Mouse (Mus musculus): ENCODE measurements at regions not wholly inside any gene's neighbourhood (a gene's known extent, or its start where the extent isn't known, plus 50 kb on each side); places are given as distances from the start of the nearest gene placed in this dataset.
"Not testable (repeated sequence)": the region's sequence is repeated elsewhere in the genome, so short reads cannot be mapped to it uniquely, and the experiment has no call there.

DNA sequence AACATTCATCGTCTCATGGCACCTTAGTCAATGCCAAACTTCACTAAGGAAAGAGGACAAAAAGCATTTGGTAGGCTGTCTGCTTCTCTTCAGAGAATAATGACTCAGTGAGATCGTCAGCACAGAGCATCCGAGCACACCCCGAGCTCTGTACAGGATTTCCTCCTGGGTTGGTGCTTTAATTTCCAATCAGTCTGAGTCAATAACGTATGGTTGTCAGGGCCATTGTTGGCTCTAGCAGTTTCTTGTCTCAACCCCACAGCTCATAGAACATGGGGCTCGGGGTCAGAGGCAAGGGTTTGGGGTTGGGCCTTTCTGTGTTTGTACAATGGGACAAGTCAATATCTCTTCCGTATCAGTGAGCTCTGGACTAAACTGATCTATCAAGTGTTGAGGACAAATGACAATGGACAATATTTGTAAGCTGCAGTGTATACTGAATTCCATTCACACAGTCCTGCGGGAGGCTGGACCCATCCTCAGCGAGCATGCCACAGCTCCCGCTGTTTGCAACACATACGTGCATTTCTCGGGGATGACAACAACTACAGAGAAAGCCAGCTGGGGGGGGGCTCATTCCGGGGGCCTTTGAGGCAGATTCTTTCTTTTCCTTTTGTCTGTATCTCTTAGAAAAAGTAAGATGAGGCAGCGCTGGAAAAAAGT lies 116.8 kb upstream of the Cdk6 start:
- ATAC-seq (ENCODE audit: extremely low read depth, insufficient number of reproducible peaks, low FRiP score, poor library complexity, severe bottlenecking), result not testable (repeated sequence)

DNA sequence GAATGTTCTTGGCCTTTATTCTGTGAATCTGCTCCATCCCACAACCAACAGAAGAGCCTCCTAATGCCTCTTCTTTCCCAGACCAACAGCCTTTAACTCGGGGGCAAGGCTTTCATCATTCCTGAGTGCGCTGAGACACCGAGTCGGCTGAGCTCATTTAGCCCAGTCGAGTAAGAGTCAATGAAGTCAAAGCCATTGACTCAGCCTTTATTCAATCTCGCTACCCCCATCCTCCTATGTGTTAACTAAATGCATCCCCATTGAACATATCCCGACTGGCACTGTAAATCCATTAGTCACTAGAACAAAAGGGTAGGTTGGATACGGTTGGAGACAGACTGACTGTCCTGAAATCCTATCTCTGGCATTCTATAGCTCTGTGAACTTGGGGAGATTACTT lies 115.9 kb upstream of the Cdk6 start:
- ATAC-seq (ENCODE audit: extremely low read depth, insufficient number of reproducible peaks, low FRiP score, poor library complexity, severe bottlenecking), result not testable (repeated sequence)

DNA sequence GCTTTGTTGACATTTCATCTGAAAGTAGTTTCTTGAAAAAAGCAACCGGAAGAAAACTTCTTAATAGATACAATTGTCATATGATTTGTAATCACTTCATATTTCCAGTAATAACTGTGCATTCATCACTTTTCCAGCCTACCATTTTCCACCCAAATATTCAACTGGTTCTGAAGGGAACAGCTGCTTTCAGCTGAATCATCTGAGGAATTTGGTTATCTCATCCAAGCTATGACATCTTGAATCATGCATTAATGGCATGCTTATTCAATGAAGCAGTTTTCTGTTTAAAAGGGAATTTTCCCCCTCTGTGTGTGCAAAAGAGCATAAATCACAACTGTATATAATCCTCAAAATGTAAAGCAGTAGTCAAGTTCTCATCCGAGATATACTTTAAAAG lies 97.2 kb upstream of the Cdk6 start:
- ATAC-seq (ENCODE audit: extremely low read depth, insufficient number of reproducible peaks, low FRiP score, poor library complexity, severe bottlenecking), result not testable (repeated sequence)

DNA sequence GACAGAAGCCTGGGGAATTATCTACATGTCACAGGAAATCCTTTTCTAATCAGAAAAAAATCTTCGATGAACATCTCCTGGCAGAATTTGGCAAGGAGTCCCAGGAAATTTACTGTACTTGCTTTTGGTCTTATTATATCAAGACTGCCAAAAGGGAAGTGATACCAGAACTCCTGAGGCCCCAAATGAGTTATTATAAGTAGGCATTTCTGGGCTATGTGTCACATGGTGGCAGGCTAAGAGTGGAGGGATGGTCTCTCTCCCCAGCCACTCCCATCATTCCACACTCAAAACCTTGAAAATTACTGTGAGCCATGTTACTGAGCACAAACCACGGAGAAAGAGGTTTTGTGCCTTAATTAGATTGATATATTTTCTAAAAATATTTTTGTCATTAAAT lies 94.0 kb upstream of the Cdk6 start:
- ATAC-seq (ENCODE audit: extremely low read depth, insufficient number of reproducible peaks, low FRiP score, poor library complexity, severe bottlenecking), result no peak

DNA sequence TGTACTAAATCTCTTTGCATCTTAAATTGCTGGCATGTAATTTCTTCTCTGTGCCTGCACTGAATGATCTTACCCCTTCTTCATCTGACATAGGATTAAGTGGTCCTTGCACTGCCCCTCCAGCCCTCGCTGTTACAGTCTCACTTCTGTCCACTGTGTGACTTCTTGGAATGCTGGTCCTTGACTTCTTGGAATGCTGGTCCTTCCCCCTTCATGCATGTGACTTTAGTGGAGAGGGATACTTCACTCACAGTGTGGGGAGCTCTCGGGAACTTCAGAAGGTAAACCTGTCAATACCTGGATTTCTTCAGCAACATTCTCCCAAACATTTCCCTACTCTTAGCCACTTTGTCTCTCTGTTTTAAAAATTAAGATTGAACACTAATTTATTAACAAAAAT lies 91.0 kb upstream of the Cdk6 start:
- no peak for ATAC-seq (ENCODE audit: extremely low read depth, insufficient number of reproducible peaks, low FRiP score, poor library complexity, severe bottlenecking)

DNA sequence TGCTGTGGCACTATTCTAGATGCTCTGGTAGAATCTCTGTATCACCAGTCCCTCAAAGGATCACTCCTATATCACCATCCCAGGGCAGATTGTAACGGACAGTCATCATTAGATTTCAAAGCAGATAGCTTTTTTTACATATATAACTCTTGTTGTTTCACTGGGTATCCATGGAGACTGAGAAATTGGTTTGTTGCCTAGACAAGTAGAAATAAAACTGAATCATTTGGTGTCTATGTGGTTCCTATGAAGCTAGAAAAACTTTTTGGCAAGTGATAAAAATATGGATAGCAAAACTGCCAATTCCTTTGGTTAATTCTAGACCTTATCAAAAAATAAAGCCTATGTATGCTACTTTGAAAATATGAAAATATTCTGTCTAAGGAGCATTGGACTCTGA lies 81.0 kb upstream of the Cdk6 start:
- no peak for ATAC-seq (ENCODE audit: extremely low read depth, insufficient number of reproducible peaks, low FRiP score, poor library complexity, severe bottlenecking)

DNA sequence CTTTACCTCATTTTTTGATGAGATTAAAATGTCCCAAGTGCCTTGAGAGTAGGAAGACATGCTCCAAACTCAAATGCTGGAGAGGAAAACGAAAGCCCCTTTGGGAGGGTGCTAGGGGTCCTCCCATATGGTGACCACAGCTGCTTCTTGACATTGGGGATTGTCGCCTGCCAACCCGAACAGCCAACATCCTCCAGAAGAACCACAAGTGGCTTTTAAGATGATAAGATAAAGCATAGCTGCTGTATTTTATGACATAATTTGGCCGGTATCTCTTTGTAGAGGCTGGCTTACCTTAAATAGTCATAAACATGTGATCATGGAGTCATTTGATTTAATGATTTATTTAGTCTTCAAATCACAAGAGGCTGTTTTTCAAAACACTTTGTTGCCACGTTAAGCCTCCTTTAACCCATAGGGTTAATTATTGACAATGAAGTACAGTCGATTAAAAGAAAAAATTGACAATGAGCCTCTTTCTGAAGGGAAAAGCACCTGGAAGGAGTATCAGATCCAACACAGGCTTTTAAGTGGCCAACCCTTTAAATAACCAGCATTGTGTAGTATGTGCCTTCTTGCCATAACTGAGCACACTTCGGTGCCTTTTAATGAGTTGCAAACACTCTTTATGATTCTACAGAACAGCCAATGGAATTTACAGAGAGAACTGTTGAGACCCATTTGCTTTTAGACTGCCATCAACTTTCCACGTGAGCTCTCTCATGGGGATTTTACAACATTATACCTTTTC lies 76.1 kb upstream of the Cdk6 start:
- ATAC-seq (ENCODE audit: extremely low read depth, insufficient number of reproducible peaks, low FRiP score, poor library complexity, severe bottlenecking), result not testable (repeated sequence)

DNA sequence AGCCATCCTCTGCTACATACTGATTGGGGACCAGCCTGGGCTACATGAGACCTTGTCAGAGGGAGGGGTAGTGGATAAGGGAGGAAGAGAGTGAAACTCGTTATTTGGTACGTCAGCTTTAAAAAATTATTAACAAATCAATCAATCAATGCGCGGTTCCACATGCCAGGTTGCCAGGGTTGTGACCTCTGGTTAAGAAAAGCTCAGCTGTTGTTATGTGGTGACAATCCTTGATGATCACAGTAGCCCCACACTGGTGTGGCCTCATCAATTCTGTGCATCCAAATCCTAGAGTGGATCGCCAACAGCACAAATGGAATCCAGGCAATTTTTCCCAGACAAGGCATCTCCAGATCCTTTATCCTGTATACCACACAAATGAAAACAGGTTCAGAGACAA lies 74.3 kb upstream of the Cdk6 start:
- no peak for ATAC-seq (ENCODE audit: extremely low read depth, insufficient number of reproducible peaks, low FRiP score, poor library complexity, severe bottlenecking)

DNA sequence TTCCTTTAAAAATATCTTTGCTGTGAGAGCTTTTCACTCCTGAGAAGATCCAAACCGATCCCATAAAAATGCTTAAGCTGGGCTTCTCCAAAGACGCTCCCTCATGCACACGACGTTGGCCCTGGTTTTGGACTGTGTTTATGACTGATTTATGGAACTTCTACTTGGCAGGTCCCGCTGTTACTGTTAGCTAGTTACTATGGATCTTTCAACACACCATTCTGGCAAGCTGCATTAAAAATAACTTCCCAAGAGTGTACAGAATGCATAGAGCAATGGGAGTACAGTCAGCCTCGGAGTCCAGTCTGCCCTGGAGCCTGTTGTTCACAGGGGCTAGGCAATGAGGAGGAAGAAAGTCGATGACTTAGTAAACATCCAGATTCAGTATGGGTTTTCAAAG lies 71.5 kb upstream of the Cdk6 start:
- no peak for ATAC-seq (ENCODE audit: extremely low read depth, insufficient number of reproducible peaks, low FRiP score, poor library complexity, severe bottlenecking)

DNA sequence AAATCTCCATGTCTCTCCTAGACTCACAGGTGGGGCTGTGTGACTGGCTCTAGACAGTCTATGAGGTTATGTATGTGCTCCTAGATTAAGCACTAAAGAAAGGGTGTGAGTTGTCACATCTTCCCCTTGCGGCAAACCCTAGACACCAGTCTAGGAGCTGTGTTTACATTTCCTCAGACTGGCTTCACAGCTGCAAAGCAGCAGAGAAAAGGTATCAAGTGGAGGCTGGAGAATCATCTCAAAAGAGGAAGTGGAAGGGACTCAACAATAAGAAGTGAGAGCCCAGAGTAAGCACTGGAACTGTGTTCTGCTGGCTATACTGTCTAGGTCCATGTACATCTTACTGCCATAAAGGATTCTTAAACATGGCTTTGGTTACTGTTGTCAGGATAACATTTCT lies 68.1 kb upstream of the Cdk6 start:
- peak; percentile 72 for ATAC-seq (ENCODE audit: extremely low read depth, insufficient number of reproducible peaks, low FRiP score, poor library complexity, severe bottlenecking)

DNA sequence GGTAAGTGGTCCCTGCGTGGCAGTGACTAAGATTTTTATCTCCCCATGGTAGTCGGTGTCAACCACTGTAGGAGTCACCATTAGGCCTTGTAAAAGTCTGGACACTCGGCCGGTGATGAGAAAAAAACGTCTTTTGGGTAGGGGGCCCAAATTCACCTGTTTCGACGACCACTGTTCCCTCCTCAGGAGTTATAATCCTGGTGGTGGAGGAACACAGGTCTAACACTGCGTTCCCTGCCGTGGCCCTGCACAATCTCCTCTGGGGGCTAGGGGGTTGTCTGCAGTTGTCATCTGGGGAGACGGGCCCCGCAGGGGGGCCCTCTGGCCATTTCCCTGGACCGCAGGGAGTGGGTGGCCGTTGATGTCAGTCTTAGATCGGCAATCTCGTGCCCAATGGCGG lies 64.0 kb upstream of the Cdk6 start:
- ATAC-seq (ENCODE audit: extremely low read depth, insufficient number of reproducible peaks, low FRiP score, poor library complexity, severe bottlenecking), result not testable (repeated sequence)

DNA sequence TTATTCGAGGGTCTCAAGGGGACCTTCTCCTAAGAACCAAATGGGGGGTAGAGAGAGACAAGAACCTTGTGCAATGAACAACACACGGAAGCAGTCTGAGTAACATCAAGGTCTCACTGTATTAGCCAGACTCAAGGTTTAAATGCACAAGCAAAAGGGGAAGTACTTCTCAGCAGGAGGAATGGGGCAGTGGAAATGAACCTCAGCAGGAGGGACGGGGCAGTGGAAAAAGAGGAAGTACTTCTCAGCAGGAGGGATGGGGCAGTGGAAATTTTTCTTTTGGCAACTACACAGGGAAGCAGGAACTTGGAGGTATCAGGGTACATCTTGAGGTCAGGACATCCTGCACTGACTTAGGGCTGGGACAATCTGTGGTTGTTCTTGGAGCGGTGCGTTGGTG lies 62.3 kb upstream of the Cdk6 start:
- ATAC-seq (ENCODE audit: extremely low read depth, insufficient number of reproducible peaks, low FRiP score, poor library complexity, severe bottlenecking), result not testable (repeated sequence)

DNA sequence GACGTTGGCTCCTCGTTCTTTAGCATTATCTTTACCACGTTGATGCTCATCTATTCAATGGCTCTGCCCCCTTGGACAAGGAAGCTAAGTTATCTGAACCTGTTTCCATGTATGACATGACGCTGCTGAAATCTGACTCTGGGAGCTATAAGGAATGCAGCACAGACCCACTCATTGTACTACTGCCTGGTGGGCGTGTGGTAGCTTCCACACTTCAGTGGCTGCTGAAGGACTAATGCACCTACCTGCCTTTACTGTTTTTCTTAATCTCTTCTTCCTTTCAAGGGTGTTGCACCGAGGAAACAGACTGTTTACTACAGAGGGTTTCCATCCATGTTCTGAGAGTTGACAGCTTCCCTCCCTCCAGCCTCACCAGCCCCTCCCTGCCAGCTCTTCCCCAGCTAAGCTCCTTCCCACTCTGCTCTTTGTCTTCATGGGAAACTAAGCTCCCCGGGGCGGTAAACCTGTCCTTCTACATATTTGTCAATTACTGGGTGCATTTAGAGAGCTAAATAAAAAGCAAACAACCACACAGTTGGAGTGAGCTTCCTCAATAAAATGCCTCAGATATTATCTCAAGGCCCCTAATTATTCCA lies 59.3 kb upstream of the Cdk6 start:
- ATAC-seq (ENCODE audit: extremely low read depth, insufficient number of reproducible peaks, low FRiP score, poor library complexity, severe bottlenecking), result not testable (repeated sequence)

DNA sequence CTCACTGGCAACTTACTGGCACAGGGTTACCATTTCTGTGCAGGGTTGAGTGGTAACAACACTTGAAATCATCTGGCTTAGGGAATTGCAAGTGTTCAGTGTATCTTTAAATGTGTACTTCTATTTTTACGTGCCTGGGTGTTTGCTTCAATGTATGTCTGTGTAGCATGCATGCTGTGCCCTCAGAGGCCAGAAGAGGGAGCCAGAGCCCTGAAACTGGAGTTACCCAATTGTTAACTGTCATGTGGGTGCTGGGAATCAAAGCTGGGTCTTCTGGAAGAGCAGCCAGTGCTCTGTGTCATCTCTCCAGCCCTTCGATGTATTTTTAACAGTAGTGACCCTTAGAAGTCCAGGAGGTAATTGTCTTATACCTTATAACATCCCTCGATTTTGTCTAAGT lies 58.2 kb upstream of the Cdk6 start:
- no peak for ATAC-seq (ENCODE audit: extremely low read depth, insufficient number of reproducible peaks, low FRiP score, poor library complexity, severe bottlenecking)

DNA sequence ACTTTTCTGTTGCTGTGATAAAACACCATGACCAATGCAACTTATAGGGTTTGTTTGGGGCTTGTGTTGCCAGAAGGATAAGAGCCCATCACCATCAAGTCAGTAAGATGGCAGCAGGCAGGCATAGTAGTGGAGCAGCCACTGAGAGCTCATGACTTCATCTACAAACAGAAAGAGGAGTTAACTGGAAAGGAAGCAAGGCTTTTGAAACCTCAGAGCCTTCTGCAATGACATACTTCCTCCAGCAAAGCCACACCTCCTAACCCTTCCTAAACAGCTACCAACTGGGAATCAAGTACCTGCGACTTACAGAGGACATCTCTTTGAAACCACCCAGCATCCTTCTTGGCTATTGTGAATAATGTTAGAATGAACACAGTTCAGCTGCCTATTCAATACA lies 57.0 kb upstream of the Cdk6 start:
- ATAC-seq (ENCODE audit: extremely low read depth, insufficient number of reproducible peaks, low FRiP score, poor library complexity, severe bottlenecking), result not testable (repeated sequence)

DNA sequence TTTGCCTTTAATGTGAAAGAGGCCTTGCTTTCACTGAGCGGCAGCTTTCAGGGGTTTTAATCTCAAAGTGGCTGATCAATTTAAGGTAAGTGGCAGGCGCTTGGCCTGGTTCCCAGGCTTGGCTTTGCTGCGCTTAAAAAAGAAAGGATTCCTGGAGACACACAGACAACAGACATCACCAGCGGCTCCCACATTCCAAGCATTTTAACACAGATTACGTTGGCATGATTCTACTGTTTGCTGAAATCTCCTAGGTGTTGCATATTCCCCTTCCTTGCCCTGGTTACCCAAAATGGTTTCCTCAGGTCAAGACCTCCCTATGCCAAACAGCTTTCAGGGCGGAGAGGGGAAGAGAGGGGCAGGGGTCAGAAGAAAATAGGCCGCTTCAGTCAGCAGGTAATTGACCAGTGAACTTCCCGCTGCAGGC lies 51.3 kb upstream of the Cdk6 start:
- ATAC-seq (ENCODE audit: extremely low read depth, insufficient number of reproducible peaks, low FRiP score, poor library complexity, severe bottlenecking), result not testable (repeated sequence)
